Mouse (Mus musculus): Measurements from ENCODE around the gene Hnrnpc. TPM values are rescaled to one million over a fixed set of nuclear protein-coding genes. Genes with fewer than 3 reads are reported as not detected.
"Not testable (repeated sequence)": the region's sequence is repeated elsewhere in the genome, so short reads cannot be mapped to it uniquely, and the experiment has no call there.

Hnrnpc gene
- polyA plus RNA-seq, 1 experiment from 2014 or later: 326 TPM

DNA sequence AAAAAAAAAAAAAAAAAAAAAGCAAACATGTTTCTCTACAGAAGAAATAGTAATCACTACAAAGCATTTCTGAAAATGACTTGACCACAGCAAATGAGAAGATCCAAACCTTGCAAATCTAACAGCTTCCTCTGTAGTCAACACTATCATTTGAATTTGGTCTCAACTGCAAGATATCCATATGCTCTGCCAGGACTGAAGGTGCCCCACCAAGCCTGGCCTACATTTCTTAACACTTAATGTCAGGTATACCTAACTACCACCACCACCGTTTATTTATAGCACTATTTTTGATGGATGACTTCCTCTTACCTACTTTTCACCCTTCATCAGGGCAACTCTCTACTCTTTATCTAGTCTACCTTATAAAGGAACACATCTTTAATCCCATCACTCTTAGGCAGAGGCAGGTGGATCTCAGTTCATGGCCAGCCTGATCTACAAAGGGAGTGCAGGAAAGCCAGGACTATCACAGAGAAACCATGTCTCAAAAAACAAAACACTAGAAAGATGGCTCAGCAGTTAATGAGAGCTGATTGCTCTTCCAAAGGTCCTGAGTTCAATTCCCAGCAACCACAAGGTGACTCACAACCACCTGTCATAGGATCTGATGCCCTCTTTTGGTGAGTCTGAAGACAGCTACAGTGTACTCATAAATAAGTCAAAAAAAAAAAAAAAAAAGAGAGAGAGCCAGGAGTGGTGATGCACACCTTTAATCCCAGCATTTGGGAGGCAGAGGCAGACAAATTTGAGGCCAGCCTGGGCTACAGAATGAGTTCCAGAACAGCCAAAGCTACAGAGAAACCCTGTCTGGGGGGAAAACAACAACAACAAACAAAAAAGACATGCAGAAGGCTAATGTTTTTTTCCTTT, 2.3 kb downstream of the Hnrnpc start:
- H3K27me3 ChIP-seq: no peaks in the 10 kb centered on the region
- ATAC-seq (replicated peaks; ENCODE audit: insufficient number of reproducible peaks, insufficient read depth, low FRiP score, low read depth): no peak
- 64% methylated on average over 1 of the region's 1 CpGs for WGBS
- peaks cover 16% of the 10 kb centered on the region for H3K36me3 ChIP-seq
- H3K27ac ChIP-seq: no peak overlapping the region
- peak overlapping the region; percentile 76 for H3K4me3 ChIP-seq
- no peaks in the 10 kb centered on the region for H3K9me3 ChIP-seq (replicated peaks)
- peaks cover 38% of the 10 kb centered on the region for H3K4me1 ChIP-seq (replicated peaks)
- no peak overlapping the region for H3K9ac ChIP-seq
- H3K4me2 ChIP-seq: peak overlapping the region; percentile 62

DNA sequence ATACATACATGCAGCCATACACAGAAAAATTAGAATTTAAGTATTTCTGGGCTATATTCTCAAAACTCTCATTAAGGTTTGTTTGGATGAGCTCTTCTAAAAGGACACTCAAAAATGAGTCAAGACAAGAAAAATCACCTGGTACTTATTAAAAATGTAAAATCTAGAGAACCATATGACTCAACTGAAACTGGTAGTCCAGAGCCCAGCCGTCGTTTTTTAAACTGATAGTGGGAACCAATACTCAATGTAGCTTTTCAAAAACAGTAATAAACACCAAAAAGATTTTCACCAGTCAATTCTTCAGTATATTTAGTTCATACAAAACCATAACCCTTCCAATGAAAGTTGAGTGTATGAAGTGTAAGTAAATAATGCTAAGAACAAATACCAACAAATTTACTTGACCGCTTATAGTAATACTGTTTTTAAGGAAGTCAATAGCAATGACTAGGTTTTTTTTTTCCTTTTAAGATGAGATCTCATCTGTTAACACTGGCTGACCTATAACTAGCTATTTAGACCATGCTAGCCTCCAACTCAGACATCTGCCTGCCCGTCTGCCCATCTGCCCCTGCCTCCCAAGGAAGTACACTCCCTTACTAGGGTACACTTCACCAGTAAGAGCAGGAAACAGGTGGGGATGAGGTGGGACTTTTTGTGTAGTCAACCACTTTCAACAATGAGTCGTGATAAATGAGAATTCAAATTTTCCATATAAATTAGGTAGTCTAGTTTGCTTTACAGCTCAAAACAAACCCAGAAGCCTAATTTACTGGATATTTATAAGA, 3.5 kb downstream of the Hnrnpc start:
- Histone ChIP-seq H3K4me3 (peak overlapping the region; percentile 24), H3K9me3 (replicated peaks) (no peaks in the 10 kb centered on the region), H3K9ac (no peak overlapping the region)

DNA sequence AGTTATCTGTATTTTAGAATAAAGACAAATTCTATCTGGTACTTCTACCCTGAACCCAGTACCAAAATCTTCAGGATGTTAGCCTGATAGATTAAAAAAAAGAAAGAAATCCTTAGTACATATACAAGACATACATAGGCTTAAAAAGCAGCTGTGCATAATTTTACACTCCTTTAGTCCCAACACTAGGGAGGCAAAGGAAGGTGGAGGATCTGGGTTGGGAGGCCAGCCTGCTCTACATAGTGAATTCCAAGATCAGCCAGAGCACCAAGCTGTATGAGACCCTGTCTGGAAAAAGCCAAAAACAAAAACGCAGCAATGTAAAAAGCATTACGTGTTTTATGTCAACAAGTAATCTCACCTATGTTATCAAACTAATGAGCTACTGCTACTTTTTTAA, 4.3 kb downstream of the Hnrnpc start:
- H3K36me3 ChIP-seq: peaks cover 32% of the 10 kb centered on the region
- H3K4me3 ChIP-seq: no peak overlapping the region
- H3K4me1 ChIP-seq (replicated peaks): peaks cover 30% of the 10 kb centered on the region
- 57% methylated on average over 2 of the region's 2 CpGs for WGBS
- no peak overlapping the region for H3K27ac ChIP-seq
- no peaks in the 10 kb centered on the region for H3K27me3 ChIP-seq
- H3K9me3 ChIP-seq (replicated peaks): no peaks in the 10 kb centered on the region
- H3K9ac ChIP-seq: no peak overlapping the region
- H3K4me2 ChIP-seq: peak overlapping the region; percentile 62; the same call in 1 of the 2 replicates
- no peak for ATAC-seq (replicated peaks; ENCODE audit: insufficient number of reproducible peaks, insufficient read depth, low FRiP score, low read depth)

More for the DNA sequence above, 3.5 kb downstream of the Hnrnpc start:
- H3K27ac ChIP-seq: no peak overlapping the region
- WGBS: 52% methylated on average over 5 of the region's 5 CpGs
- H3K36me3 ChIP-seq: peaks cover 27% of the 10 kb centered on the region
- peaks cover 32% of the 10 kb centered on the region for H3K4me1 ChIP-seq (replicated peaks)
- peak overlapping the region; percentile 62 for H3K4me2 ChIP-seq
- no peak for ATAC-seq (replicated peaks; ENCODE audit: insufficient number of reproducible peaks, insufficient read depth, low FRiP score, low read depth)
- H3K27me3 ChIP-seq: no peaks in the 10 kb centered on the region

DNA sequence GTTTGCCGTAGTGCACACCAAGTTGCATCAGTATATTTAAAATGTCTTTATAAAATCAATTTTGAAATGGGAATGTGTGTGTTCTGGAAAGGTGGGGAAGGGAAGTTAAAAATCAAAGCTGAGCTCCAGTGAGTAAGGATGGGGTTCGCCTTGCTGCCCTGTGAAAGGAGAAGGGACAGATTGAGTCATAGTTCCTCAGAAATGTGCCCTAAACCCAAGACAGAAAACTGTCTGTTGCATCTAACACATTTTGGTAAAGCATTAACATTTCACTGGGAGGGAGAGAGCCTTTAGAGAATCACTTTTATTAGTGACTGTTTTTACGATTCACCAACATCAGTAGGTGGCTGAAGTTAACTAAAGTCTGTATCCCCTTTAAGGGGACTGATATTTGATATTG, 5.4 kb downstream of the Hnrnpc start:
- Histone ChIP-seq H3K36me3 (peaks cover 34% of the 10 kb centered on the region), H3K4me1 (replicated peaks) (peaks cover 30% of the 10 kb centered on the region)
- not testable (repeated sequence) for H3K27ac ChIP-seq; H3K9me3 ChIP-seq (replicated peaks); H3K9ac ChIP-seq; H3K4me2 ChIP-seq; ATAC-seq (replicated peaks; ENCODE audit: insufficient number of reproducible peaks, insufficient read depth, low FRiP score, low read depth); H3K27me3 ChIP-seq; H3K4me3 ChIP-seq
- WGBS: 70% methylated on average over 3 of the region's 3 CpGs

DNA sequence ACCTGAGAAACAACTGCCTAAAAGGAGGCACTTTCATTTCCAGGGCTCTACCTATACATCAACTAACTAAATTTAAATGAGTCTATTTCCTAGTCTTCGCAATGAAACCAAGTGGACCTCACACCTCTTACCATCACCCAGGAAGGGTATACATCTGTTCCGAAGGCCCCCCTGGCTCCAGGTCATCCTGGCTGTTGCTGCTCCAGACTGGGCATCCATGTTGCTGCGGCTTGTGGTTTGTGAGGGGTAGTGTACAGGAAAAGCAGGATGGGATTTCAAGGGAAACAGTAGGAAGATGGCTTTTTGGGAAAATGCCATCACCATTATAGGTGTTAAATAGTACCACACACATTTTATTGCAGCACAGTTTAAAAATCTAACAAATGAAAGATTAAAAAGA, 6.6 kb downstream of the Hnrnpc start:
- peaks cover 42% of the 10 kb centered on the region for H3K36me3 ChIP-seq

DNA sequence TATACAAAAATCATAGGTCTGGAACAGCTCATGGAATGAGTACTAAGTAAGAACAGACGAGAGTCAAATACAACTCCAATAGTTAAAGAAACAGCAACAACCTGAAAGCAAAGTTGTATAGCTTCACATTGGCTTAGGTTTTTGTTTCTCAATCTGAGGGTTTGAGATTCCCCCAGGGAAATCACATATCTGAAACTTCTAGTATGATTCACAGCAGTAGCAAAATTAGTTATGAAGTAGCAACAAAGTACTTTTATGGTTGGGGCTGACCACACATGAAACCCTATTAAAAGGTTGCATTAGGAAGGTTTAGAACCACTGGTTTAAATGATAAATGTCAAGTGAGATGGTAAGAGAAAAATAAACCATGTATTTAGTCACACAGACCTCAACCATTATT, 9.3 kb downstream of the Hnrnpc start:
- H3K36me3 ChIP-seq: peaks cover 52% of the 10 kb centered on the region
- 88% methylated on average over 1 of the region's 1 CpGs for WGBS

More for the DNA sequence above, 6.6 kb downstream of the Hnrnpc start:
- H3K4me2 ChIP-seq; H3K4me3 ChIP-seq; H3K9ac ChIP-seq; H3K27me3 ChIP-seq; ATAC-seq (replicated peaks; ENCODE audit: insufficient number of reproducible peaks, insufficient read depth, low FRiP score, low read depth); H3K27ac ChIP-seq; H3K9me3 ChIP-seq (replicated peaks): not testable (repeated sequence)
- WGBS: 87% methylated on average over 3 of the region's 3 CpGs
- peaks cover 27% of the 10 kb centered on the region for H3K4me1 ChIP-seq (replicated peaks)

DNA sequence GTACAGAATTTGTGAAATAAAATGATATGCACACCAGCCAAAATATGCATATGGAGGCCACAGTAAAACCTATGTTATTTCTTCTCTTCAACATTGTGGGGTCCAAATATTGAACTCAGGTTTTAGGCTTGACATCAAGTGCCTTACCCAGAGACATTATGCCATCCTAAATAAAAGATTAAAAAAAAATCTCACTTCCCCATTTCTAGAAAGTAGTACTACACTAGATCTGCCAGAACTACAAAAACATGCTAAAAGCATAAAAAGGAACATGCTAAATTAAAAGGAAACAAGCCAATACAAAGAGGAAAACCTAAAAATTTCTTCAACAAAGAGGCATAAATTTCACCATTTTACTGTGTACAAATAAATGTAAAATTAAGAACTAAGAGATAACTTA, 20.7 kb downstream of the Hnrnpc start:
- ATAC-seq (replicated peaks; ENCODE audit: insufficient number of reproducible peaks, insufficient read depth, low FRiP score, low read depth): no peak
- H3K4me3 ChIP-seq: no peak overlapping the region
- no peak overlapping the region for H3K27ac ChIP-seq
- no peaks in the 10 kb centered on the region for H3K9me3 ChIP-seq (replicated peaks)
- H3K36me3 ChIP-seq: peaks cover 64% of the 10 kb centered on the region
- H3K27me3 ChIP-seq: no peaks in the 10 kb centered on the region
- H3K4me2 ChIP-seq: no peak overlapping the region
- H3K4me1 ChIP-seq (replicated peaks): no peaks in the 10 kb centered on the region
- H3K9ac ChIP-seq: no peak overlapping the region

More for the DNA sequence above, 9.3 kb downstream of the Hnrnpc start:
- no peaks in the 10 kb centered on the region for H3K27me3 ChIP-seq
- H3K4me1 ChIP-seq (replicated peaks): peaks cover 7% of the 10 kb centered on the region; the same call in 1 of the 2 replicates
- no peak overlapping the region for H3K27ac ChIP-seq
- no peaks in the 10 kb centered on the region for H3K9me3 ChIP-seq (replicated peaks)
- H3K4me3 ChIP-seq: no peak overlapping the region
- H3K4me2 ChIP-seq: no peak overlapping the region
- no peak for ATAC-seq (replicated peaks; ENCODE audit: insufficient number of reproducible peaks, insufficient read depth, low FRiP score, low read depth)
- H3K9ac ChIP-seq: no peak overlapping the region

DNA sequence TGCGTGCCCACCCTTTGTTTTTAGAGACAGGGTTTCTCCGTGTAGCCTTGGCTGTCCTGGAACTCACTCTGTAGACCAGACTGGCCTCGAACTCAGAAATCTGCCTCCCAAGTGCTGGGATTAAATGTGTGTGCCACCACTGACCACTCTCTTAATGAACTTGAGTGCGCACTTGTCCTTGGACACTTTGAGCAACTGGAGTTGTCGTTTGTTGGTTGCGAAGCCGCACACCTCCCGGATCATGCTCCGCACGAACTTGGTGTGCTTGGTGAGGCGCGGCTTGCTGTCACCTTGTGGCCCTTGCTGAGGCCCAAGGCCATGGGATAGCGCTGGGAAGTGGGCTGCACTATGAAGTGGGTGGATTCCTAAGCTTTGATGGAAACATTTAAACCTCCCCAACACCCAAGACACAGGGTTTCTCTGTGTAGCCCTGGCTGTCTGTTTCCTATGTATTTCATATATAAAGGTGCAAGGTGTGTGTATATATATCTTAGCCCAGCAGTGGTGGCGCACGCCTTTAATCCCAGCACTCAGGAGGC, 32.2 kb downstream of the Hnrnpc start:
- peaks cover 51% of the 10 kb centered on the region for H3K36me3 ChIP-seq
- H3K4me2 ChIP-seq: no peak overlapping the region
- no peaks in the 10 kb centered on the region for H3K27me3 ChIP-seq
- no peak overlapping the region for H3K27ac ChIP-seq
- H3K4me3 ChIP-seq: no peak overlapping the region
- no peaks in the 10 kb centered on the region for H3K9me3 ChIP-seq (replicated peaks)
- no peak overlapping the region for H3K9ac ChIP-seq
- no peaks in the 10 kb centered on the region for H3K4me1 ChIP-seq (replicated peaks)
- 94% methylated on average over 15 of the region's 15 CpGs for WGBS
- ATAC-seq (replicated peaks; ENCODE audit: insufficient number of reproducible peaks, insufficient read depth, low FRiP score, low read depth): no peak

DNA sequence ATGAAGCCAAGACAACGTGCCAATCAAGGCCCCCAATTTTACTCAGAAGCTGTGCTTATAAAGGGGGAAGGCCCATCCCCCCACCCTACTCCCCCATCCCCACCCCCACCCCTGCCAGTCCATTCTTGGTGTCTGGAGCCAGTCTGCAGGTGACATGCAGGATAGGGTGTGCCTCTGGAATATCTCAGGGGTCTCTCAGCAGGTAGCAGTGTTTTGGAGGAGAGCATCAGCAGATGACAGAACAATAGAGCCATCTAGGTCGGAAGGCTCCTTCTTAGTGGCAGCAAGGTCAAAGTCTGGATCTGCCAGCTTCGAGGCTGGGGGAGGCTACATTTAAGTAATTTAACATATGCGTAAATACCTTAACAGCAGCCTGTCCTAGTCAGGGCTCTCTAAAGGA, 37.7 kb downstream of the Hnrnpc start:
- peaks cover 6% of the 10 kb centered on the region; the same call in 1 of the 2 replicates for H3K36me3 ChIP-seq
- H3K4me1 ChIP-seq (replicated peaks): no peaks in the 10 kb centered on the region
- 53% methylated on average over 4 of the region's 4 CpGs for WGBS
- no peak overlapping the region for H3K27ac ChIP-seq
- H3K4me3 ChIP-seq: no peak overlapping the region
- H3K4me2 ChIP-seq: no peak overlapping the region
- no peak overlapping the region for H3K9ac ChIP-seq
- H3K9me3 ChIP-seq (replicated peaks): no peaks in the 10 kb centered on the region
- ATAC-seq (replicated peaks; ENCODE audit: insufficient number of reproducible peaks, insufficient read depth, low FRiP score, low read depth): no peak
- no peaks in the 10 kb centered on the region for H3K27me3 ChIP-seq

DNA sequence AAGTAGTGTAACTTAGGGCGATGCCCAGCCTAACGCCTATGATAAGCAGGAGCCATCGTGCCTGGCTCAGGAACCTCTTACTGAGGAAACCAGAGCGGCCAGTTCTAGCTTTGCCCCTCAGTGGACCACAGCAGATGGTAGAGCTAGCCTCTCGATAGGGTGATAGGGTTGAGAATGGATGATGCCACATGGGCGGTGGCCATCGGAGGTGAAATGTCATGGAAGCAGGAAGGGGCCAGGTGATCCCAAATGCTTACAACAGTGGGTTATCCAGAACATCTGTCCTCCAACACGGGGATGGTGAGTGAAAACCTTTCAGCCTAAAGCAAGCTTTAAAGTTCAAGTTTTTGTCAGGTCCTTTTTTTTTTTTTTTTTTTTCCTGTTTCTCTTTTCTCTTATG, 42.0 kb downstream of the Hnrnpc start:
- Histone ChIP-seq H3K9me3 (replicated peaks) (no peaks in the 10 kb centered on the region), H3K27ac (no peak overlapping the region), H3K4me2 (no peak overlapping the region), H3K4me3 (no peak overlapping the region), H3K9ac (no peak overlapping the region), H3K27me3 (no peaks in the 10 kb centered on the region), H3K4me1 (replicated peaks) (no peaks in the 10 kb centered on the region), H3K36me3 (no peaks in the 10 kb centered on the region)
- no peak for ATAC-seq (replicated peaks; ENCODE audit: insufficient number of reproducible peaks, insufficient read depth, low FRiP score, low read depth)
- 84% methylated on average over 8 of the region's 8 CpGs for WGBS

DNA sequence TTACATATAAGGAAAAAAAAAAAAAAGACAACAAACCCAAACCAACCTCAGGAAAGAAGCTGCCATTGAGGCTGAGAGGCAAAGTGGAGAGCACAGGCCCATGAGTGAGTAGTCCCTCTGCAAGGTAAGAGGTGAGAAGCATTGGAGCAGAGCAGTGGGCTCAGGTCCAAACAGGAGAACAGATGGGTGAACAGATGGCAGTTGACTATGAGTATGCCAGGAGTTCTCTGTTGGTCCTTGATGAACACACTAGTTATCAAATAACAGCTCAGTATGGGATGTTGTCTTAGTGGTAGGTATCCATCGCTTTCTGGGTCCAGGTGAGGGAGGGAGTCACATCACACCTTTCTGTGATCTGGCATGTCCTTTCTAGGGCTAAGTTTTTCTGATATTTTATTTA, 43.0 kb downstream of the Hnrnpc start:
- H3K4me1 ChIP-seq (replicated peaks): no peaks in the 10 kb centered on the region
- H3K27ac ChIP-seq: no peak overlapping the region
- no peaks in the 10 kb centered on the region for H3K9me3 ChIP-seq (replicated peaks)
- no peak overlapping the region for H3K4me2 ChIP-seq
- no peak for ATAC-seq (replicated peaks; ENCODE audit: insufficient number of reproducible peaks, insufficient read depth, low FRiP score, low read depth)
- no peaks in the 10 kb centered on the region for H3K27me3 ChIP-seq
- H3K36me3 ChIP-seq: no peaks in the 10 kb centered on the region
- H3K4me3 ChIP-seq: no peak overlapping the region
- H3K9ac ChIP-seq: no peak overlapping the region
- 76% methylated on average over 1 of the region's 1 CpGs for WGBS

All from heart, embryonic 15.5 days (tissue).